31 mouse cellular contexts compared by ENCODE assay signal in the genomic region with DNA sequence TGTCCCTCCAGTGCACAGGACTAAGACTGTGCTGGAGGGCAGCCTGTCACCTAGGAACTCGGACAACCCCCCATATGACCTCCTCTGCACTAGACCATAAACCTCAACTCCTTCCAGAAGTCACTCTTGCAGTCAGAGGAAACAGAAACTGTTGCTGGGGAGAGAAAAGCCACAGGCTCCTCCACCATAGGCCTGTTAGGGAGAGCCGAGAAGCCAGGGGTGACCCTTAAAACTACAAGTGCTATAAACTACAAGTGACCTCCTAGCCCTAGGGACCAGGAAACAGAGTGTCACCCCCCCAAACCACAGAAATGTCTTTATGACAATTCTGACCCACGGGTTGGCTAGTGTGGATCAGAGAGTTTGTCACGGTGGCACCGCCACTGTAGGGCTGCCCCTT.
A peak's percentile ranks its signal among the peaks of the same experiment; 100 is the strongest.
DNase-seq lines count a peak whose midpoint lies in the region; ATAC-seq lines count a peak whose summit lies in the region.
"Had no signal": no experiment of that assay in that cellular context is flagged by ENCODE, and none has a peak within 500 bp of the region (broad histone marks: within the 10 kb centered on the region; RNA-seq: fewer than 3 reads in every experiment).

No protein-coding gene starts in this region.

- no peak overlapping the region for H3K9ac ChIP-seq in hindbrain, embryonic 11.5 days (ENCODE audit: low read depth, low read length)
- no peak overlapping the region for H3K9ac ChIP-seq in midbrain, embryonic 11.5 days (ENCODE audit: low read length)
- H3K9ac ChIP-seq: forebrain, embryonic 15.5 days; intestine, embryonic 15.5 days; limb, embryonic 15.5 days; liver, embryonic 13.5 days; neural tube, embryonic 13.5 days had no signal

- no peak overlapping the region for H3K4me2 ChIP-seq in hindbrain, embryonic 11.5 days (replicated peaks; ENCODE audit: low read depth, low read length)
- H3K4me2 ChIP-seq in midbrain, embryonic 11.5 days = no peak overlapping the region
- H3K4me2 ChIP-seq: forebrain, embryonic 15.5 days; heart, embryonic 11.5 days; intestine, embryonic 15.5 days; limb, embryonic 15.5 days; liver, embryonic 13.5 days; neural tube, embryonic 13.5 days had no signal

- H3K4me3 ChIP-seq in hindbrain, embryonic 10.5 days = no peak overlapping the region
- no peak overlapping the region for H3K4me3 ChIP-seq in hindbrain, embryonic 11.5 days (ENCODE audit: low read depth, low read length)
- H3K4me3 ChIP-seq in megakaryocyte, embryonic 14.5 days (replicated peaks) = peak overlapping the region; percentile 76
- H3K4me3 ChIP-seq in midbrain, embryonic 11.5 days (ENCODE audit: low read depth, low read length) = no peak overlapping the region
- H3K4me3 ChIP-seq: forebrain, embryonic 15.5 days; intestine, embryonic 15.5 days; limb, embryonic 15.5 days; liver, embryonic 13.5 days; midbrain, embryonic 10.5 days; myocyte; neural tube, embryonic 13.5 days had no signal

- H3K9me3 ChIP-seq in hindbrain, embryonic 10.5 days = peaks cover 22% of the 10 kb centered on the region
- H3K9me3 ChIP-seq in hindbrain, embryonic 11.5 days (ENCODE audit: control insufficient read depth, low read length) = peaks cover 3% of the 10 kb centered on the region; the same call in 1 of the 2 replicates
- peaks cover 50% of the 10 kb centered on the region for H3K9me3 ChIP-seq in megakaryocyte, embryonic 14.5 days
- peaks cover 5% of the 10 kb centered on the region; the same call in 1 of the 2 replicates for H3K9me3 ChIP-seq in midbrain, embryonic 11.5 days (ENCODE audit: control insufficient read depth, low read length)
- H3K9me3 ChIP-seq: forebrain, embryonic 15.5 days; intestine, embryonic 15.5 days had no signal

- DNase-seq in hindbrain, embryonic 10.5 days (ENCODE audit: low spot score) = no peak
- no peak for DNase-seq in hindbrain, embryonic 11.5 days (ENCODE audit: low spot score)
- peak; percentile 91 for DNase-seq in 416B (ENCODE audit: low read depth)
- DNase-seq in midbrain, embryonic 11.5 days (ENCODE audit: low spot score, missing footprints) = no peak
- no peak for DNase-seq in cerebellum, adult 9-10 months
- DNase-seq: adrenal gland, postnatal 25 days; cerebellum, adult 18-20 months; cerebellum, postnatal 14 days; gastrocnemius, postnatal 25 days; heart, adult 18-20 months; heart, postnatal 36 days; kidney, adult 2 months; layer of hippocampus, postnatal 36 days; left cerebral cortex, postnatal 4 days; liver, embryonic 13.5 days; lung, postnatal 4 days; right cerebral cortex, postnatal 14 days had no signal

- peak overlapping the region; percentile 40 for H3K27ac ChIP-seq in hindbrain, embryonic 10.5 days
- H3K27ac ChIP-seq in hindbrain, embryonic 11.5 days (ENCODE audit: low read depth, low read length) = no peak overlapping the region
- H3K27ac ChIP-seq in midbrain, embryonic 11.5 days (ENCODE audit: low read depth, low read length) = no peak overlapping the region
- H3K27ac ChIP-seq: forebrain, embryonic 15.5 days; intestine, embryonic 15.5 days; limb, embryonic 15.5 days; liver, embryonic 13.5 days; midbrain, embryonic 10.5 days; neural tube, embryonic 13.5 days had no signal

- no peak for ATAC-seq in hindbrain, embryonic 11.5 days (ENCODE audit: low FRiP score)
- peak; percentile 50 for ATAC-seq in common myeloid progenitor, adult 5-6 weeks (replicated peaks; ENCODE audit: low read depth, poor library complexity, severe bottlenecking)
- ATAC-seq in midbrain, embryonic 11.5 days (ENCODE audit: low FRiP score) = no peak
- no peak for ATAC-seq in megakaryocyte-erythroid progenitor cell, adult 5-6 weeks (replicated peaks; ENCODE audit: low FRiP score, low TSS enrichment, poor library complexity, severe bottlenecking)
- ATAC-seq: forebrain, embryonic 15.5 days; hindbrain, embryonic 16.5 days; lung, postnatal 0 days; midbrain, embryonic 16.5 days; Patski had no signal

- peaks cover 12% of the 10 kb centered on the region; the same call in 1 of the 2 replicates for H3K4me1 ChIP-seq in hindbrain, embryonic 10.5 days (replicated peaks)
- no peaks in the 10 kb centered on the region for H3K4me1 ChIP-seq in hindbrain, embryonic 11.5 days (replicated peaks; ENCODE audit: control insufficient read depth, insufficient read depth, low read length)
- H3K4me1 ChIP-seq in megakaryocyte, embryonic 14.5 days = peaks cover 19% of the 10 kb centered on the region
- H3K4me1 ChIP-seq in midbrain, embryonic 11.5 days (ENCODE audit: control insufficient read depth, insufficient read depth, low read length) = no peaks in the 10 kb centered on the region
- H3K4me1 ChIP-seq: liver, embryonic 13.5 days had no signal

- H3K27me3 ChIP-seq in hindbrain, embryonic 10.5 days (ENCODE audit: insufficient read depth, poor library complexity, severe bottlenecking) = no peaks in the 10 kb centered on the region
- H3K27me3 ChIP-seq in hindbrain, embryonic 11.5 days (ENCODE audit: control insufficient read depth, insufficient read depth, low read length) = no peaks in the 10 kb centered on the region
- H3K27me3 ChIP-seq in megakaryocyte, embryonic 14.5 days (replicated peaks) = peaks cover 73% of the 10 kb centered on the region
- H3K27me3 ChIP-seq in midbrain, embryonic 11.5 days (ENCODE audit: control insufficient read depth, insufficient read depth, low read length) = no peaks in the 10 kb centered on the region
- H3K27me3 ChIP-seq: forebrain, embryonic 15.5 days; intestine, embryonic 15.5 days; limb, embryonic 15.5 days; liver, embryonic 13.5 days had no signal

- 89% methylated on average over 5 of the region's 5 CpGs for WGBS in hindbrain, embryonic 10.5 days
- WGBS in hindbrain, embryonic 11.5 days = 86% methylated on average over 5 of the region's 5 CpGs
- WGBS in midbrain, embryonic 11.5 days = 87% methylated on average over 5 of the region's 5 CpGs

- H3K36me3 ChIP-seq in hindbrain, embryonic 10.5 days = no peaks in the 10 kb centered on the region; the same call in 1 of the 2 replicates
- H3K36me3 ChIP-seq in hindbrain, embryonic 11.5 days (ENCODE audit: control insufficient read depth, insufficient read depth, low read length) = no peaks in the 10 kb centered on the region
- no peaks in the 10 kb centered on the region for H3K36me3 ChIP-seq in megakaryocyte, embryonic 14.5 days (replicated peaks; ENCODE audit: low read length)
- H3K36me3 ChIP-seq in midbrain, embryonic 11.5 days (ENCODE audit: control insufficient read depth, insufficient read depth, low read length) = no peaks in the 10 kb centered on the region
- H3K36me3 ChIP-seq: forebrain, embryonic 15.5 days; intestine, embryonic 15.5 days; limb, embryonic 15.5 days; liver, embryonic 13.5 days; midbrain, embryonic 10.5 days; neural tube, embryonic 13.5 days had no signal
